Mouse (Mus musculus): ENCODE data around the gene Pex5l. TPM values are rescaled to one million over a fixed set of nuclear protein-coding genes. Genes with fewer than 3 reads are reported as not detected.

Gene Pex5l
- total RNA-seq, 4 experiments from 2014 or later: 285 to 322 (median 298) TPM

DNA sequence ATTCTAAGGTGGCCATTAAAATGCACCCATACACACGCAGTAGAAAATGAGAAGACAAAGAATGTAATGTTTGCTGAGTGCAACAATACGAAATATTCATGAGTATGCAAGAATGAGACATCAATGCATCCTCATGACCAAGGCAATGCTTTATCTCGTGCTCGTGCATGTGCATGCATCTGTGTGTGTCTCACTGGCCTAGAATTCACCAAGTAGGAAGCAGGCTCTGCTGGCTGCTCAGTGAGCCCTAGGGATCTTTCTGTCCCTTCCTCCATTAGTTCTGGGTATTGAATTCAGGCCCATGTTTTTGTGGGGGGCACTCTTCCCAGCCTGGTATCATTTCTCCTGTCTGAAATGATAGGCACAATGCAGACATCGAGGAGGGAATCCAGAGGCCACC lies 74.9 kb downstream of the Pex5l start:
- no peak for DNase-seq (ENCODE audit: low spot score in 2 of 2)

GRCm38 (mm10) chr3:33063590-33063989 lies 79.5 kb downstream of the Pex5l start:
- DNase-seq (ENCODE audit: low spot score in 2 of 2): no peak

DNA sequence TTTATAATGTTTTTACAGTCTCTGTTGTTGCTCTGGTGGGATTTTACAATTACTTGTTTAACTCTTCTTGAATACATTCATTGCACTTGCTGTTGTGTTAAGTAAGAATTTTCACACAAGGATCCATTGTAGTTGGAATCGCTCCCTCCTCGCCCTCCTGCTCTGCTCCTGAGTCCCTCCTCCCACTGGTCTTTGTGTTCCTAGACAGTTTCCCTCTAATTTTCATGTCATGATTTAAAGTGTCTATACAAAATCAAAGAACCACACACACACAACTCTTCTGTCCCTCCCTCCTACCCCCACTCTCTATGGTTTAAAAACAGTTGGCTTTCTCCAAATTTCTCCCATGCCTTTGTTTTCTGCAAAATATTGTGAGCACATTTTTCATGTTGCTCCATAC lies 81.6 kb downstream of the Pex5l start:
- no peak for DNase-seq (ENCODE audit: low spot score in 2 of 2)

GRCm38 (mm10) chr3:33061016-33061415 lies 82.0 kb downstream of the Pex5l start:
- no peak for DNase-seq (ENCODE audit: low spot score in 2 of 2)

GRCm38 (mm10) chr3:33060343-33060937 lies 82.6 kb downstream of the Pex5l start:
- DNase-seq (ENCODE audit: low spot score in 2 of 2): no peak

DNA sequence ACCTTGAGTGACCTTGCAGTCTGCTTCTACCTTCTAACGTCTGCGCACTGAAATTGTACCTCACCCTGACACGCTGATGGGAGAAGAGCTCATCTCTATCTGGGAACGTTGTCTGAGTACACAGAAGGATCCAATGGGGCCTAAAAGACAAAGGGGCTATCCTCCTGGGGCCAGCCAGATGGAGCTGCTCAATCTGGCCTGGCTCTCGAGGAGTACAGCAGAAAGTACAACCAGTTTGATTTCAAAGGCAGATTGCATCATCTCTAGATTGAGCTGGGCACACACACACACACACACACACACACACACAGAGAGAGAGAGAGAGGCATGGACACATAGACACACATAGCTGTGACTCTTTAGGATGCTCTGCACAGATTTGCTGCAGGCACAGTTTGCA lies 94.7 kb downstream of the Pex5l start:
- no peak for DNase-seq (ENCODE audit: low spot score in 2 of 2)

GRCm38 (mm10) chr3:33044799-33045106 lies 98.3 kb downstream of the Pex5l start:
- no peak for DNase-seq (ENCODE audit: low spot score in 2 of 2)

DNA sequence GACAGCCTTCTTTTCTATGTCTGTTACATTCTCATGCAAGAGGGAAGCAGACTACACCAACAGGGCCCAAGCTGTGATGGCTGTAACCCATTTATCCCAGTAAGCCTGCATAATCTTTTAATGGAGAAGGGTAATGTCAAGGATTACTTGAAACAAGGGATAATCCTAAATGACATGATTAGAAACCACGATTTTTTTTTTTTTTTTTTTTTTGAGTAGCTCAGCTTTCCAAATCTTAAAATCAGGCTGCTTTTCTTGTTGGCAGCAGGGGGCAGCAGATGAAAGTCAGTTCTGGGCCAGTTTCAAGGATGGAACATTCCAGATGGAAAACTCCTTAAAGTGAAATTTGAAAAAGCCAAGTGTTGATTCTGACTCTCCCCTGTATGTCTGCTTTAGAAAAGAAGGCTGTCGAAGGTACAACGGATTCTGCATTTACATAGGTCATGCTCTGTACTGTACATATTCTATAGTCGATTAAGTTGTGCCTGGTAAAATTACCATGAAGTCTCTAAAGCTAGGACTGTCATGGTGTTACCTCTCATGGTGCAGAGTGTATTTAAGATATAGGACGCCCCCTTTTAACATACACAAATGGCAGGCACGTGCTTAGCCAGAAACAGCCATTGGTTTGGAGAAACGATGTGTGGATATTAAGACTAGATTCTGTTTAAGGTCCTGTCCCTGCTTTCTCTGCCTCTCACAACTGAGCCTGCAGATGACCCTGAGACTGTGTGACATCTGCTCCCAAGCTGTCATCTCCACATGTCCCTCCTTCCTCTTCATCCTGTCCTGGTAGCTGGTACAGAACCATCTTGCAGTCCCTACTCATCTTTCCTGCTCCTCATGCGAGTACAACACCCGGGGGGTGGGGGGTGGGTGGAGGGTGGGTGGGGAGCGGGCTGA lies 98.9 kb downstream of the Pex5l start:
- no peak for DNase-seq (ENCODE audit: low spot score in 2 of 2)

DNA sequence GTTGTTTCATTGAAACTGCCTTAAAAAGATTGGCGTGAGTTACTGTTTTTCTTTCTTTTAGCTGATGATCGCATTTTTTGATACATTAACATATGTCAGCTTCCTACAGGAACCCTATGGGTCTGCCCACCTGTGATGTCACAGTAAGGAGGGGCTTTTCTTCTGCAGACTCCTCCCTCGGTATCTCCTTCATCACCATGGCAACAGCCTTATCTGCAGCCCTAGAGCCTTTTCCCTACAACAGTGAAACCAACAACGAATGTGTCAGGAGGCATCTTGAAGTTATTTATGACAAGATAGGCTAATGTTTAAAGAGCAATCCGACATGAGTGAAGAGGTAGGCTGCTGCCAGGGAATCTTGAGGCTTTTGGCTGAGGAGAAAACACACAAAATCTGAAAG lies 118.5 kb downstream of the Pex5l start:
- no peak for DNase-seq (ENCODE audit: low spot score in 2 of 2)

- no peak for DNase-seq (ENCODE audit: low spot score in 2 of 2)
Measured at GRCm38 (mm10) chr3:33003901-33004300, 139.1 kb downstream of the Pex5l start.

- DNase-seq (ENCODE audit: low spot score in 2 of 2): peak; percentile 64 to 74
Measured at GRCm38 (mm10) chr3:33001769-33002168, 141.3 kb downstream of the Pex5l start.

DNA sequence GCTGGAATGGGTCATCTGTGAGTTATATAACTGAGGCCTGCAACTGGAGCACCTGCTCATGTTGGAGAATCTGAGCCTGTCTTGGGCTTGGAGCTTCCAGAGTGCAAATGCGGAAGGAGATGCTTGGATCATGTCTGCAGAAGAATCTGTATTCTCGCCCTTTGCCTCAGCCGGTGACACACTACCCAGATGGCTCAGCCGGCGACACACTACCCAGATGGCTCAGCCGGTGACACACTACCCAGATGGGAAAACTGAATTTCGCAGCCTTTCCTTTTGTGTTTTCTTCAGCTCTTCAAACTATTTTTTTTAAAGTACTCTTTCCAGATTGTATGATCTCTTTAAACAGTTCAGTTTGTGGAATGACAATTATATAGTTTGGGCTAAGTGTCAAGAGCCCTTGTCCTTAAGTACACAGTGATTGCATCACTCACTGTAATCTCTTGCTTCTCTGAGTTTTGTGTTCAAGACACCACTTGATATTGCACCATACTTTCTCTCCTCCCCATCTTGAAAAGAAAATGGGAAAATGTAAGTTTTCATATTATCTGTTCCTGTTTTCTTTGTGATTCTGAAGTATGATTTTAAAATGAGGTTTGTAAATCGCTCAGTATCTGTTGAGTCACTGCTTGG lies 142.5 kb downstream of the Pex5l start:
- DNase-seq (ENCODE audit: low spot score in 2 of 2): peak; percentile 38 to 64

GRCm38 (mm10) chr3:32991713-32992575 lies 151.1 kb downstream of the Pex5l start:
- no peak for DNase-seq (ENCODE audit: low spot score in 2 of 2)

GRCm38 (mm10) chr3:32987806-32988205 lies 155.2 kb downstream of the Pex5l start:
- DNase-seq (ENCODE audit: low spot score in 2 of 2): no peak

GRCm38 (mm10) chr3:32985141-32985540 lies 157.9 kb downstream of the Pex5l start:
- DNase-seq (ENCODE audit: low spot score in 2 of 2): no peak

GRCm38 (mm10) chr3:32979981-32980380 lies 163.1 kb downstream of the Pex5l start:
- DNase-seq (ENCODE audit: low spot score in 2 of 2): no peak

DNA sequence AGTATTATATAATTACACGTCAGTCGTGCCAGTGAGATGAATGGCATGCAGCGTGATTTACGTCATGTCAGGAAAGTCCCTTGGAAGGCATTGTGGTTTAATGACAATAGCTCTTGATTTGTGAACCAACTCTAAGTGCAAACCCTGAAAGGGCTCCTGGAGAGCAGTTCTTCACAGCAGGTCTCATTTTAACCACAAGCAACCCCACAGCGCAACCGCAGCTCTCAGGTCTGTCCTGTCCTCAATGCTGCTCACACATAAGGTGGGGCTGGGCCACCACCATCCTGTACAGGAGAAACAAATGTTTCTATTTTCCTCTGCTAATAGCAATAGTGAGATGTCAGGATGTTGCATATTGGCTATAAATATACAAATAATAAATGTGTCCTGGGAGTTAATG lies 163.8 kb downstream of the Pex5l start:
- no peak for DNase-seq (ENCODE audit: low spot score in 2 of 2)

- no peak for DNase-seq (ENCODE audit: low spot score in 2 of 2)
Measured at GRCm38 (mm10) chr3:32970257-32970656, 172.8 kb downstream of the Pex5l start.

DNA sequence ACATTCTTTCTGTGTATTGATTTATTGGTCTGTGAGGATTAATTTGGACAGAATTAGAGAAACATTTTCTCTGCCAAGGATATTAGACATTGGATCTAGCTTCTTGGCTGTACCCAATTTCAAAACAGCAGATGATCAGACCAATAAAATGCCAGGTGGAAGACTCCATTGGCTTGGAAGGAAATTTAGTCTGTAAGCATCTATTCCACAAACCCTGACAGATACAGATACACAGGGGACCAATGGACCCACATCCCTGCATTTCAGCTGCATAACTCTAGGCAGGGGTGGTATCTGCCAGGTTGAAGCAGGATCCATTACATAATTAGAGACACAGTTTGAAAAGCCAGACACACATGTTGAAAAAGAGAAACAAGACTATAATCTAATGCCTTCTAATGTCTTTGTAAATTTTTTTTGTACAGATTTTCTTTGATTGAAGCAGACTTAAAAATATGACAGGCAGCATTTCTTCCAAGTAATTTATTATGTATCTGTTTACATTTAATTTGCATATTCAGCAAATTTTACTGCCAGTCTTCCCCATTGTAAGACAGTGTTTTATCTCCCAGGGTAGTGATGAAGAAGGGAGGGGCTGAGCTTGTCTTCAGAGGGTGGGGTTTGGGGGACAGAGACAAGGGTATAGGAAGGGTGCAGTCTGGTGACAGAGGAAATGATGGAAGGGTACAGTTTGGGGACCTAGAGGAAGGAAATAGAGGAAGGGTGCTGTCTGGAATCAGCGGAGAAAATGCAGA lies 174.2 kb downstream of the Pex5l start:
- peak; percentile 28 to 42 for DNase-seq (ENCODE audit: low spot score in 2 of 2)

DNA sequence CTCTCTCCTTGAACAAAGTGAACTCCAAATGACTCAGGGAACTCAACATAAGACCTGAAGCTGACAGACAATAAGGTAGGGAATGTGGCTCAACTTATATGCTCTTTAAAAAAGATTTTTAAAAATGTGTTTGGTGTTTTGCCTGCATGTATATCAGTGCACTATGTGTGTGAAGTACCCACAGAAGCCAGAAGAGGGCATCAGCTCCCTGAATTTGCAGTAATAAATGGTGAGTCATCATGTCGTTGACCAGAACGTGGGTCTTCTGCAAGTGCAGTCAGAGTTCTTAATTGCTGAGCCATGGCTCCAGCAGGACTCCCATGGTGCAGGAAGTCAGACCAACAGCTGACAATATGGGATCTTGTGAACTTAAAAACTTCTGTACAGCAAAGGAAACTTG lies 177.5 kb downstream of the Pex5l start:
- DNase-seq (ENCODE audit: low spot score in 2 of 2): no peak

DNA sequence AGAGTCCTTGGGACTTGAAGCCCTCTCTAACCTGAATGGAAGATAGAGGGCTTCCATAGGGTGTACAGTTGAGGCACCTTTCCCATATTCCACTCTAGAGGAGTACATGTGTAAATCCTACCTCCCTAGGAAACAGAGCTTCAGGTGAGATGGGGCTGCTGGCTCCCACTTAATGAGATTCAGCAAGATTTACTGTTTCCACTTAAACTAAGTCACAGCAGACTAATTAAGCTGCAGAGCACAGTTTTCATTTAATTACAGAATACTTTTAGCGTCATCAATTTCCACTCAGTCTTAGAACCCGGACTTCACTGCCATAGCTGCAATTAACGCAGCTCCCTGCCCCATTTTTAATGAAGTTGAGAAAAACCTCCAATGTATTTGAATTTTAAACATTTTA lies 181.6 kb downstream of the Pex5l start:
- no peak for DNase-seq (ENCODE audit: low spot score in 2 of 2)

Measured in layer of hippocampus, adult 8-10 months (tissue).